Mouse (Mus musculus): ENCODE data around the gene Olfr518.

Olfr518 gene

DNA sequence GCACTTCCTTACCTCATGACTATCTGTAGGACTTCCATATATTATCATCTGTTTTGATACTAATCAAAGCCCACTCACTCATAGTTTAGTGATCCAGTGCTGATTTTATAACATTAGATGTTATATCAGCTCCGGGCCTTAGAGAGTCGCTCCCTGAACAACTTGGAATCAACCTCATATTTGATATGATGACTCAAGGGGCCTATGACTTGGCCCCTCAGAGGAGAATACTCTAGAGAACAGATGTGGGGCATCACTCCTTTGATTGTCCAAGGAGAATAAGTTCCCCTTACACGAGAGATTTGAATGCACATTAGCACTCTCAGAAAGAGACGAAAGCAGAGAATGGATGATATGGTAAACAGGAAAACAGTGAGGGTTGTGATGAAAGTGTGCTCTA is at the start of gene Olfr518:
Gene Olfr518 (minus strand): TSS at position 101 of the 400 bp plus-strand sequence.
- no peak for DNase-seq (ENCODE audit: low spot score in 2 of 2)

DNA sequence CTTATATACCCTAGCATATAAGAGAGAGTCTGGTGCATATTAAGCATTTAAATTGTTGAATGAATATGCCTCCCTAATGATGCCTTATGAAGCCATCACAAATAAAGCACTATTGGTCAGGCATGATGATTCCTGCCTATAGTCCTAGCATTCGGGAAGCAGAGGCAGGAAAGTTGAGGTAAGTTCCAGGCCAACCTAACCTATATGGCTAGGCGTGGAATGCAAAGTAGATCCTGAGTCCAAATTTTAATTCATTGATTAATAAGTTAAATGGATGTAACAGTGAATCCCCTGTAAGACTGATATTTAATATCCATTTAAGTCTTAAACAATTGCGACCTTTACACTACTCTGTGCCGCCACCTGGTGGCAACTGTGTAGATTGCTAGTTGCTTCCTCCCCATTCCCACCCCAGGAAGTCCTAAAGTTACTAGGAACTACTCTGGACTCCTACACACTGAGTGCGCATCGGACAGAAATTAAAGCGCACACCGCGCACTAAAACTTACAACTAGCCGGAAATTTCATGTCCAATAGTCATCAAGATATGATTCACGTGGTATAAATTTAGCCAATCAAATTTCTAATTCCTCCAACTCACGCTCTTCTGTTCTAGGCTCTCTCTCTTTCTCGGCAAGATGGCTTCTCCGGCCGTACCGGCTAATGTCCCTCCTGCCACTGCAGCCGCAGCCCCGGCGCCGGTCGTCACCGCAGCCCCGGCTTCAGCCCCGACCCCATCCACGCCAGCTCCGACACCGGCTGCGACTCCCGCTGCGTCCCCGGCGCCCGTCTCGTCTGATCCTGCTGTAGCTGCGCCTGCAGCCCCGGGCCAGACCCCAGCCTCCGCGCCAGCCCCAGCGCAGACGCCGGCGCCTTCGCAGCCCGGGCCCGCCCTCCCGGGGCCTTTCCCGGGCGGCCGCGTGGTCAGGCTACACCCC is 49.3 kb upstream of the Olfr518 start, which contains the start of gene Eif3f:
Gene Eif3f (plus strand): TSS at position 624 of the 938 bp plus-strand sequence.
- peak; percentile 94 to 95 for DNase-seq (ENCODE audit: low spot score in 2 of 2)

DNA sequence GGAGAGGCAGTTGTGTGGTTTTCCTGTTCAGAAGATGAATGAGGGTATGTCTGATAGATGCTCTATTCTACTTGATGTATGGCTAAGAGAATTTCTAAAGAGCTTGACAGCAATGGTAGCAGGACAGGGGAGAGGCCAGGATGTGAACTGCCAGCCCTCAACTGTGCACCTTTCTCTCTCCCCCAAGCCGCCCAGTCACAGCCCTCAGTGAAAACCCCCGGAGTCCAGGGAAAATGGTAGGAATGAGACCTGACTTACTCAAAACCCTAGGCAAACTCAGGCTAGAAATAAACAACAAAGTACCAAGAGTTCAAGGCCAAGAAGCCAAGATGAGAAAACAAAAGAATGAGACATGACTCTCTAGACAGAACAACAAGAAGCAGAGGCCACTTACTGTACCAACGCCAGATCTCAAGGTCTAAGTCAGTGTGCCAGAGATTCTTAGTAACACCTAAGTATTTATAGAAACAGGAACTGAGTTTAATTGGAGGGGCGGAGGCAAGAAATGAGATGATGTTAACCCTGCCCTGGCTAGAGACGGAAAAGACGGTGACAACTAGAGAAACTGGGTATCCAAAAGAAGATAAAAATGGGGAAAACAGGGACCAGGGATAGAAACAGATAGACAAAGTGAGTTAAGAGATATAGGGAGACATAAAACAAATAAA is 45.1 kb upstream of the Olfr518 start, which contains the start of gene Nlrp10:
Gene Nlrp10 (minus strand): TSS at position 453 of the 668 bp plus-strand sequence.
- no peak for DNase-seq (ENCODE audit: low spot score in 2 of 2)

DNA sequence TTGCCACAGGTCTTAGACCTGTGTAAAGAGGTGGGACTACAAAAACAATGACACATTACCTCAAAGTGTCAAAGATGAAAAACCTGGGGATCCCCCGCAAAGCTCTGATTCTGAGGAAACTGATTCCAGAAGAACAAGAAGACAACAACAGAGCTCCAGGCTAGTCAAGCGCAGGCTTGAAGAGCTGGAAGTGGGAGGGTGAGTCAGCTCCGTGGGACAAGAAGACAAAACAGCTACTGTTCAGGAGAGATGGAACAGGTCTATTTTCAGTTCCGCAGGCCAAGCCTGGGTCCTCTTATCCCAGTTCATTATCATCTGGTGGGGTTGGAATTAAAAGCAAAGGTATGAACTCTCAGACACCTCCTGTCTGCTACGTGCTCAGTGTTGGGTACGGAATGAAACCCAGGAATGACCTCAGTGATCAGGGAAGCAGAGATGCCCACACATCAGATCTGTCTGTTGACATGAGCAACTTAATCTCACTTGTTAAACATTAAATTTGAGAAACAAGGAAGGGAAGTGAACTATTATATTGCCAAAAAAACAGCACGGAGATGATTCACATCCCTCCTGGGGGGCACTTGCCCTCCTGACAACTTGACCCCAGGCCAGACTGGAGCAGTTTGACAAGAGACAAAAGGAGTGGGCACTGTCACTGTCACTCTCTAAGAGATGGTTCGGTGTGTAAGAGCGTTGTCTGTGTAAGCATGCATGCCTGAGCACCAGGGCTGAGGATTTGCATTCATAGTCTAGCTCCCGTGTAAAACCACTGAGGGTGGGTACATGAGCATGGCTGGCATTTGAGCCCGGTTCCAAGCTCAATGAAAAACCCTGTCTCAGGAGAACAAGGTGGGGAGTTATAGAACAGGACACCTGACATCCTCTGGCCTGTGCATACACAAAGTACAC is 43.7 kb upstream of the Olfr518 start:
- DNase-seq (ENCODE audit: low spot score in 2 of 2): no peak

DNA sequence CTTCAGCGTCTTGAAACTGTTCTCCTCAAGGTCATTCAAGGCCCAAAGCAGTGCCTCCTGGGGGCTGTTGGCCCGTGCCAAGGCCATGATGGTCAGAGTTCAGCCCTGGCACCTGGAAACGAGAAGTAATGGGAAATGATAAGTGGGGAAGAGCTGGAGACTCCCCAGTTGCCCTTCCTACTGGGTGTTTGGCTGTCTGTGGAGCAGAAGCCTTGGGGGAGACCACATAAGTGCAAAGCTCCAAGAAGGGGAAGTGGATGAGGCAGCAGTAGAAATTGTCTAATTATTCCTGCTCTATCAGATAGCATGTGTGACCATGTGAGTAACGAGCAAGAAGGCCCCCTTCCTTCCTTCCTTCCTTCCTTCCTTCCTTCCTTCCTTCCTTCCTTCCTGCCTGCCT is 42.2 kb upstream of the Olfr518 start:
- DNase-seq (ENCODE audit: low spot score in 2 of 2): no peak

DNA sequence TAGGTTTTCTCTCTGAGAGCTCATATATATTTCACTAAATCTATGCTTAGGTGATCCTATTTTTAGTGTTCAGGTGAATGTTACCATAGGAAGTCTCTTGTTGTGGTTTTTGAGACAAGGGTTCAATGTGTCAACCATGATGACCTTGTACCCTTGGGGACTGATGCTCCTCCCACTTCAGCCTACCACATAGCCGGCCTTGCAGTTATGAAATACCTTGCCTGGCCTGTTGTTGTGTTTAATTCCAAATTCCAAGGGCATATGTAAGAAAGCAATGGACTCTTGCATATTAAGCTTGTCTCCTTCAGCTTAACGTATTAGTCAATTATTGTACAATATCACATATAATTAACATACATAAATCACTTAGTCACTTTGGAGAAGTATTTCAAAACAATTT is 19.2 kb upstream of the Olfr518 start:
- DNase-seq (ENCODE audit: low spot score in 2 of 2): no peak

DNA sequence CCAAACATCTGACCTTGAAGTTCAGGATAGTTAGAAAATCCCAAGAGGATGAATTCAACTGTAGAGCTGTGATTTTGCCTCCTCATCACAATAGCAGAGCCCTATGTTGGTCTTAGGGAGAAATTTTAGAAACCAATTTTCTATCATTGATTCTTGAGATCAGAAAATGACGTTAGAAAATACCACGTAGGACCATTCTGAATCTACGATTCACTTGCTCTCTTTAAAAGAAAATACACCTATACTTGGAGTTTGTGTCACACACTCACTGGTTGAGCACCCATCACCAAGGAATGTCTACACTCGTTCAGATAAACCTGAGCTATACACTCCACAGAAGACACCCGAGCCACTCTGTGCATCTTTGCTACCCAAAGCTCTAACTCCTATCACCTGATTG is 9.5 kb upstream of the Olfr518 start, which contains the start of gene Olfr519:
Gene Olfr519 (minus strand): TSS at position 101 of the 400 bp plus-strand sequence.
- DNase-seq (ENCODE audit: low spot score in 2 of 2): no peak

DNA sequence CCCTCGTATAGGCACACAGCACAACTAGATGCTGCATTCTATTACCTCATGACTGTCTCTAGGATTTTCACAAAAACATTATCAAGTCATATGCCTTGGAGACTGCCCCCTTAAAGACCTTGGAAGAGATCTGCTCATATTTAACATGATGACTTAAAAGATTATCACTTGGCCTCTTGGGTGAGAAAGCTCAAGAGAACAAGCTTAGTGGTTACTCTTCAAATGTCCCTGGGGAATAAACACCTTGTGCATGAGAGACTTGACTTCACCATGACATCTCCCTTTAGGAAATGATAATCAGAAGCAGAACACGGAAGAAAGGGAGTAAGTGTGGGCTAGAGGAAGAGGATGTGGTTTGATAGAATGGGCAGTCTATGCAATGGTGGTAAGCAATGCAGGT is 12.5 kb downstream of the Olfr518 start, which contains the start of gene Olfr517:
Gene Olfr517 (minus strand): TSS at position 101 of the 400 bp plus-strand sequence.
- no peak for DNase-seq (ENCODE audit: low spot score in 2 of 2)

DNA sequence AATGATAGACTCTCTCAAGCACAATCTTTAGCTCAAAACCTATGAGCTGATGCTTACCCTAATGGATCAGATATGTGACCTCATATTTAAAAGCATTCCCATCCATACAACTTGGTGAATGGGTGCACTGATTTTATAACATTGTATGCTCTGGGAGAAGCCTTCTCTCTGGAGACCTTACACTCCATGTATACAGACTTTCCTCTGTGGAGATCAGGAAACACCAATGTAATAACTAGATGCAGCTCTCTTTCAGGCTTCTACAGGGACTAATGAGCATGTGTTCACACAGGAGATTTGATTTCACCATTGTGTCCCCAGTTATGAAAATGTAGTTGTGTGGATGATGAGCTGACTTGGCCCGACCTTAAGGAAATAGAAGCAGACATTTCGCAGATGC is 34.4 kb downstream of the Olfr518 start, which contains the start of gene Olfr516:
Gene Olfr516 (minus strand): TSS at position 101 of the 400 bp plus-strand sequence.
- no peak for DNase-seq (ENCODE audit: low spot score in 2 of 2)

Data from right cerebral cortex, postnatal 36 days (tissue).